Mouse (Mus musculus) spleen, adult 2 months (tissue): ENCODE results near the gene Atf7ip.

ENCODE experiments used
- CTCF ChIP-seq: fragments of 200-500 bp; IDR thresholded peaks from 2 replicates; pipeline ENCODE4 v1.5.1; 2011; ENCODE audit warnings: mild to moderate bottlenecking, inconsistent platforms; ENCODE audit not compliant: insufficient read depth, insufficient read length, insufficient replicate concordance; ENCODE audit errors: extremely low read depth
- POLR2A ChIP-seq: fragments of 200-500 bp; IDR thresholded peaks from 2 replicates; pipeline ENCODE4 v1.6.1; 2011; ENCODE audit warnings: low read depth, low read length, inconsistent platforms

GRCm38 (mm10) chr6:136647455-136647861 lies 141.5 kb downstream of the Atf7ip start:
- TF ChIP-seq POLR2A (no peak), CTCF (no peak)
